Mouse (Mus musculus): Measurements from ENCODE around the gene Zfp229.

DNA sequence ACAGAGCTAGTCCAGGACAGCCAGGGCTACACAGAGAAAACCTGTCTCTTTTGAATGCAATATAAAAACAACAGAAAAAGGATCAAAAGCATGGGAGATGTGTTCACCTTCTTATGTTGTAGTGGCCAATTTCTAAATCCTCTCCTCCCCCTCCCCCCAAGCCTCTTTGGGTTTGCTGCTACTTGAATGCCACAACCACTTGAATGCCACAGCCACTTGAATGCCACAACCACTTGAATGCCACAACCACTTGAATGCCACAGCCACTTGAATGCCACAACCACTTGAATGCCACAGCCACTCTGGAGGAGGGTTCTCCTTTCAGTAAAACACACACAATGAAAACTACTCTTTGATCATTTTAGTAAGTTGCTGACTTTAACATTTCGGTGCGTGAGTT, 22.2 kb downstream of the Zfp229 start:
- TF ChIP-seq POLR2A (IDR thresholded peaks at IDR 0.05; ENCODE audit: low read depth, low read length) (no peak), CTCF (IDR thresholded peaks at IDR 0.05; ENCODE audit: borderline replicate concordance, insufficient read depth, low read length) (no peak)
